24 mouse cellular contexts compared by ENCODE assay signal in the genomic region with DNA sequence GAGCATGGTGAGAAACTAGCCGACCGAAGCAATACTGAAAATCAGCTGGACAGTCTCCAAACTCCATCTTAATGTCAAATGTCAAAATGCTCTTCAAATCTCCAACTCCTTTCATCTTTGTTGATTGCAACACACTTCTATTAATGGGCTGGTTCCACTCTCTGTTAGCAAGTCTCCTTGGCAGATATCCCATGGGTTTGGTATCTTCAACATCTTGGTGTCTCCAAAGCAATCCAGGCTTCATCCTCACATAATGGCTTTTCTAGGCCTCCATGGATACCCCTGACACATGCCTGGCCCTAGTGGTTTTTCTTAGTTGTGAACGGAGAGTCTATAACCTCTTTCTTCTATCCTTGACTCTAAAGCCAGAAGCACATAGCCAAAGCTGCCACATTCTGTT.
DNase-seq lines count a peak whose midpoint lies in the region; ATAC-seq and TF ChIP-seq lines count a peak whose summit lies in the region.
"Had no signal": no experiment of that assay in that cellular context is flagged by ENCODE, and none has a peak within 500 bp of the region (broad histone marks: within the 10 kb centered on the region; RNA-seq: fewer than 3 reads in every experiment).

No protein-coding gene starts in this region.

- no peaks in the 10 kb centered on the region for H3K27me3 ChIP-seq in lung, embryonic 14.5 days (ENCODE audit: insufficient read depth, low read length)
- H3K27me3 ChIP-seq in lung, embryonic 16.5 days (ENCODE audit: control insufficient read depth, insufficient read depth, low read depth, low read length) = no peaks in the 10 kb centered on the region
- H3K27me3 ChIP-seq in midbrain, embryonic 11.5 days (ENCODE audit: control insufficient read depth, insufficient read depth, low read length) = no peaks in the 10 kb centered on the region
- H3K27me3 ChIP-seq in midbrain, embryonic 13.5 days = no peaks in the 10 kb centered on the region
- H3K27me3 ChIP-seq: CH12.LX; embryonic facial prominence, embryonic 12.5 days; forebrain, embryonic 13.5 days; forebrain, embryonic 15.5 days had no signal

- no peaks in the 10 kb centered on the region for H3K4me1 ChIP-seq in lung, embryonic 14.5 days (ENCODE audit: insufficient read depth)
- H3K4me1 ChIP-seq in lung, embryonic 16.5 days (replicated peaks; ENCODE audit: control insufficient read depth, insufficient read depth, low read length) = no peaks in the 10 kb centered on the region
- no peaks in the 10 kb centered on the region for H3K4me1 ChIP-seq in midbrain, embryonic 11.5 days (ENCODE audit: control insufficient read depth, insufficient read depth, low read length)
- no peaks in the 10 kb centered on the region for H3K4me1 ChIP-seq in midbrain, embryonic 13.5 days (replicated peaks)
- H3K4me1 ChIP-seq: embryonic facial prominence, embryonic 12.5 days; forebrain, embryonic 13.5 days; forebrain, embryonic 15.5 days had no signal

- ATAC-seq in lung, embryonic 14.5 days (ENCODE audit: insufficient read depth) = no peak; the same call in 1 of the 2 replicates
- ATAC-seq in lung, embryonic 16.5 days (ENCODE audit: low read depth) = peak; percentile 34; the same call in 1 of the 2 replicates
- ATAC-seq in midbrain, embryonic 11.5 days (ENCODE audit: low FRiP score) = no peak
- no peak for ATAC-seq in midbrain, embryonic 13.5 days
- ATAC-seq: activated CD4-positive, CD25-positive, alpha-beta regulatory T cell, adult 4 months; CD4-positive, CD25-positive, alpha-beta regulatory T cell, adult 4 months; forebrain, embryonic 13.5 days; forebrain, embryonic 15.5 days; Patski had no signal

- no peak overlapping the region for H3K9ac ChIP-seq in lung, embryonic 14.5 days
- no peak overlapping the region for H3K9ac ChIP-seq in lung, embryonic 16.5 days (ENCODE audit: low read length)
- no peak overlapping the region for H3K9ac ChIP-seq in midbrain, embryonic 11.5 days (ENCODE audit: low read length)
- H3K9ac ChIP-seq in midbrain, embryonic 13.5 days (replicated peaks) = no peak overlapping the region
- H3K9ac ChIP-seq: embryonic facial prominence, embryonic 12.5 days; forebrain, embryonic 13.5 days; forebrain, embryonic 15.5 days had no signal

- no peak overlapping the region for H3K27ac ChIP-seq in lung, embryonic 14.5 days (ENCODE audit: low read depth)
- H3K27ac ChIP-seq in lung, embryonic 16.5 days (ENCODE audit: low read length) = no peak overlapping the region
- H3K27ac ChIP-seq in midbrain, embryonic 11.5 days (ENCODE audit: low read depth, low read length) = no peak overlapping the region
- no peak overlapping the region for H3K27ac ChIP-seq in midbrain, embryonic 13.5 days
- H3K27ac ChIP-seq: embryonic facial prominence, embryonic 10.5 days; embryonic facial prominence, embryonic 12.5 days; forebrain, embryonic 13.5 days; forebrain, embryonic 15.5 days had no signal

- DNase-seq in lung, embryonic 14.5 days = peak; percentile 54
- DNase-seq in lung, postnatal 10 days = no peak
- DNase-seq in lung, postnatal 36 days = no peak
- DNase-seq in midbrain, embryonic 11.5 days (ENCODE audit: low spot score, missing footprints) = peak; percentile 60
- DNase-seq: adrenal gland, adult 8-10 months; adrenal gland, postnatal 14 days; adrenal gland, postnatal 36 days; B cell, adult 2 months; cerebellum, adult 11-12 months; cerebellum, adult 2 months; cerebellum, adult 9-10 months; cerebellum, postnatal 10 days; cerebellum, postnatal 25 days had no signal

- H3K4me3 ChIP-seq in lung, embryonic 14.5 days (ENCODE audit: low read depth, low read length) = no peak overlapping the region
- no peak overlapping the region for H3K4me3 ChIP-seq in lung, embryonic 16.5 days (ENCODE audit: low read length)
- H3K4me3 ChIP-seq in midbrain, embryonic 11.5 days (ENCODE audit: low read depth, low read length) = no peak overlapping the region
- H3K4me3 ChIP-seq in midbrain, embryonic 13.5 days (replicated peaks) = no peak overlapping the region
- H3K4me3 ChIP-seq: embryonic facial prominence, embryonic 10.5 days; embryonic facial prominence, embryonic 12.5 days; forebrain, embryonic 13.5 days; forebrain, embryonic 15.5 days had no signal

- no peaks in the 10 kb centered on the region for H3K36me3 ChIP-seq in lung, embryonic 14.5 days (ENCODE audit: insufficient read depth)
- no peaks in the 10 kb centered on the region for H3K36me3 ChIP-seq in lung, embryonic 16.5 days (ENCODE audit: control insufficient read depth, insufficient read depth, low read length)
- no peaks in the 10 kb centered on the region for H3K36me3 ChIP-seq in midbrain, embryonic 11.5 days (ENCODE audit: control insufficient read depth, insufficient read depth, low read length)
- H3K36me3 ChIP-seq in midbrain, embryonic 13.5 days = no peaks in the 10 kb centered on the region
- H3K36me3 ChIP-seq: embryonic facial prominence, embryonic 10.5 days; embryonic facial prominence, embryonic 12.5 days; forebrain, embryonic 15.5 days; G1E had no signal

- no peak overlapping the region for H3K4me2 ChIP-seq in lung, embryonic 14.5 days
- H3K4me2 ChIP-seq in lung, embryonic 16.5 days (ENCODE audit: low read depth, low read length) = no peak overlapping the region
- H3K4me2 ChIP-seq in midbrain, embryonic 11.5 days = no peak overlapping the region
- H3K4me2 ChIP-seq in midbrain, embryonic 13.5 days (replicated peaks) = no peak overlapping the region
- H3K4me2 ChIP-seq: embryonic facial prominence, embryonic 12.5 days; forebrain, embryonic 13.5 days; forebrain, embryonic 15.5 days had no signal

- WGBS in lung, embryonic 14.5 days = 57% methylated on average over 3 of the region's 3 CpGs
- 63% methylated on average over 3 of the region's 3 CpGs for WGBS in lung, embryonic 16.5 days
- 93% methylated on average over 3 of the region's 3 CpGs for WGBS in midbrain, embryonic 11.5 days
- 96% methylated on average over 3 of the region's 3 CpGs for WGBS in midbrain, embryonic 13.5 days

- no peaks in the 10 kb centered on the region for H3K9me3 ChIP-seq in lung, embryonic 14.5 days (ENCODE audit: low read depth, low read length)
- H3K9me3 ChIP-seq in lung, embryonic 16.5 days (ENCODE audit: control insufficient read depth, low read length) = no peaks in the 10 kb centered on the region
- no peaks in the 10 kb centered on the region for H3K9me3 ChIP-seq in midbrain, embryonic 11.5 days (ENCODE audit: control insufficient read depth, low read length)
- H3K9me3 ChIP-seq in midbrain, embryonic 13.5 days = no peaks in the 10 kb centered on the region
- H3K9me3 ChIP-seq: embryonic facial prominence, embryonic 10.5 days; embryonic facial prominence, embryonic 12.5 days; forebrain, embryonic 13.5 days; forebrain, embryonic 15.5 days; G1E had no signal

- no peak for TF ChIP-seq CTCF in lung, embryonic 14.5 days (IDR thresholded peaks at IDR 0.05; ENCODE audit: low read depth)

Comparison
In these comparisons a context has a peak if more than half of its experiments do, and no peak if none do; other contexts are left out.
1. DNase-seq: peak in lung, embryonic 14.5 days (single experiment) and midbrain, embryonic 11.5 days (single experiment); none in lung, postnatal 10 days (single experiment) and lung, postnatal 36 days (single experiment).